Mouse (Mus musculus) small intestine, adult 2 months (tissue): ENCODE data around the gene Pm20d1.

ENCODE experiments used
- CTCF ChIP-seq: fragments of 200-500 bp; IDR thresholded peaks from 2 replicates; pipeline ENCODE4 v1.5.1; 2012; ENCODE audit warnings: low read depth, mild to moderate bottlenecking, control low read depth, inconsistent platforms, low read length, moderate library complexity, mixed read lengths; ENCODE audit not compliant: insufficient replicate concordance, insufficient read length; ENCODE audit errors: extremely low read depth
- POLR2A ChIP-seq: fragments of 200-500 bp; IDR thresholded peaks from 2 replicates; pipeline ENCODE4 v1.6.1; 2012; ENCODE audit warnings: low read depth, mild to moderate bottlenecking, control low read depth, inconsistent platforms, low read length, moderate library complexity

DNA sequence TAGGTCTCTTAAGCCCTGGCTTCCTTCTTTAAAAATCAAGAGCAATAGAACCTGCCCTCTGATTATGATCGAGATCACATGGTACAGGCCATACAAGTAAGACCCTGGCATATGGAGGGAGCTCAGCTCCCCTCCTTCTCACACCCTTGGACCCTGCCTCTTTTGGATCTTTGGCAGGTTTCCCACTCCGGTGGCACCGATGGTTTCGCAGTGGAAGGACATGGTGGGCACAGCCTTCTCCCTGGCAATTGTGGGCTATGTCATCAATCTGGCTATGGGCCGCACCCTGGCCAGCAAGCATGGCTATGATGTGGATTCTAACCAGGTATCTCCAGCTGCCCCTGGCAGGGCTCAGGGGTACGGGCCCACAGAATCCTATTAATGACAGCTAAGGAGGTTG, 40.0 kb upstream of the Pm20d1 start:
- no peak for TF ChIP-seq CTCF
- no peak for TF ChIP-seq POLR2A
